ENCODE assay signal across 11 mouse cellular contexts in the genomic region with DNA sequence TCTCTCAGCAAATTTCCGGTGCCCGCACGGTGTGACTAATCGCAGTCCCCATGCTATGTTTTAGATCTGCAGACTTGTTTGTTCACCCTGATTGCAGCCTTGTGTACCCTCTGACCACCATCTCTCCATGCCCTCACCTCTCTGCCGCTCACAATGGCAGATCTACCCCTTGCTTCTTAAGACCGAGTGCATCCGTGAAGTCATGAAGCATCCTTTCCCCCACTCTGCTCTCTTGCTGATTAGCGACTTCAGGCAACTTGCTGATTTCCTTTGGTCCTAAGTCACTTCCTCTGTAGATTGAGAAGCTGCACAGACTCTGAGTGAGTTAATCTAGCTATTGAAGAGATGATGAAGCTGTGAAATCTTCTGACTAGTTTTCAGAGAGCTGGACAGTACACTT. TPM values are rescaled to one million over a fixed set of nuclear protein-coding genes. Genes with fewer than 3 reads are reported as not detected.
A peak's percentile ranks its signal among the peaks of the same experiment; 100 is the strongest.
DNase-seq lines count a peak whose midpoint lies in the region; ATAC-seq and TF ChIP-seq lines count a peak whose summit lies in the region.
"Had no signal": no experiment of that assay in that cellular context is flagged by ENCODE, and none has a peak within 500 bp of the region (broad histone marks: within the 10 kb centered on the region; RNA-seq: fewer than 3 reads in every experiment).

No protein-coding gene starts in this region.

- H3K4me1 ChIP-seq in embryonic facial prominence, embryonic 12.5 days, result peaks cover 17% of the 10 kb centered on the region
- H3K4me1 ChIP-seq in embryonic facial prominence, embryonic 10.5 days, result peaks cover 13% of the 10 kb centered on the region
- H3K4me1 ChIP-seq in hindbrain, embryonic 13.5 days (replicated peaks), result peaks cover 9% of the 10 kb centered on the region
- 0 out of 2 replicates have a peak, but pooled peaks cover 3% of the 10 kb centered on the region for H3K4me1 ChIP-seq in hindbrain, embryonic 10.5 days (replicated peaks)
- H3K4me1 ChIP-seq in spleen, adult 2 months (ENCODE audit: control insufficient read depth, insufficient read depth, insufficient read length), result peaks cover 4% of the 10 kb centered on the region; the same call in 1 of the 2 replicates
- H3K4me1 ChIP-seq: midbrain, embryonic 13.5 days had no signal

- H3K27ac ChIP-seq in embryonic facial prominence, embryonic 12.5 days, result peak overlapping the region; percentile 76; the same call in 1 of the 2 replicates
- no peak overlapping the region; the same call in 1 of the 2 replicates for H3K27ac ChIP-seq in embryonic facial prominence, embryonic 10.5 days (replicated peaks)
- H3K27ac ChIP-seq in hindbrain, embryonic 13.5 days, result no peak overlapping the region
- H3K27ac ChIP-seq in hindbrain, embryonic 10.5 days, result no peak overlapping the region
- H3K27ac ChIP-seq in spleen, adult 2 months (ENCODE audit: insufficient read depth, low read length), result peak overlapping the region; percentile 41
- H3K27ac ChIP-seq: layer of hippocampus, adult 2 months; midbrain, embryonic 13.5 days had no signal

- no peak for TF ChIP-seq CTCF in spleen, adult 2 months (IDR thresholded peaks at IDR 0.05; ENCODE audit: extremely low read depth, insufficient read depth, insufficient read length, insufficient replicate concordance)

- no peaks in the 10 kb centered on the region for H3K36me3 ChIP-seq in embryonic facial prominence, embryonic 12.5 days
- no peaks in the 10 kb centered on the region for H3K36me3 ChIP-seq in embryonic facial prominence, embryonic 10.5 days (replicated peaks)
- no peaks in the 10 kb centered on the region for H3K36me3 ChIP-seq in hindbrain, embryonic 13.5 days
- H3K36me3 ChIP-seq in hindbrain, embryonic 10.5 days, result no peaks in the 10 kb centered on the region
- H3K36me3 ChIP-seq in spleen, adult 2 months (ENCODE audit: control insufficient read depth, insufficient read depth, low read length), result no peaks in the 10 kb centered on the region
- H3K36me3 ChIP-seq: midbrain, embryonic 13.5 days had no signal

- no peak for TF ChIP-seq POLR2A in spleen, adult 2 months (IDR thresholded peaks at IDR 0.05; ENCODE audit: low read depth, low read length)

- H3K9me3 ChIP-seq in embryonic facial prominence, embryonic 12.5 days, result no peaks in the 10 kb centered on the region
- H3K9me3 ChIP-seq in embryonic facial prominence, embryonic 10.5 days, result no peaks in the 10 kb centered on the region
- H3K9me3 ChIP-seq in hindbrain, embryonic 13.5 days, result no peaks in the 10 kb centered on the region
- no peaks in the 10 kb centered on the region for H3K9me3 ChIP-seq in hindbrain, embryonic 10.5 days
- H3K9me3 ChIP-seq: midbrain, embryonic 13.5 days had no signal

- no peak overlapping the region for H3K4me3 ChIP-seq in embryonic facial prominence, embryonic 12.5 days
- H3K4me3 ChIP-seq in embryonic facial prominence, embryonic 10.5 days, result no peak overlapping the region
- H3K4me3 ChIP-seq in hindbrain, embryonic 13.5 days, result no peak overlapping the region
- no peak overlapping the region for H3K4me3 ChIP-seq in hindbrain, embryonic 10.5 days
- no peak overlapping the region for H3K4me3 ChIP-seq in spleen, adult 2 months (ENCODE audit: extremely low read depth, insufficient read depth, insufficient read length)
- H3K4me3 ChIP-seq: layer of hippocampus, adult 2 months; midbrain, embryonic 13.5 days had no signal

- H3K27me3 ChIP-seq in embryonic facial prominence, embryonic 12.5 days, result no peaks in the 10 kb centered on the region
- H3K27me3 ChIP-seq in embryonic facial prominence, embryonic 10.5 days (replicated peaks; ENCODE audit: low read depth, poor library complexity, severe bottlenecking), result no peaks in the 10 kb centered on the region
- no peaks in the 10 kb centered on the region for H3K27me3 ChIP-seq in hindbrain, embryonic 13.5 days
- no peaks in the 10 kb centered on the region for H3K27me3 ChIP-seq in hindbrain, embryonic 10.5 days (ENCODE audit: insufficient read depth, poor library complexity, severe bottlenecking)
- no peaks in the 10 kb centered on the region for H3K27me3 ChIP-seq in spleen, adult 2 months (ENCODE audit: control insufficient read depth, insufficient read depth, low read length)
- H3K27me3 ChIP-seq: midbrain, embryonic 13.5 days had no signal

- ATAC-seq in embryonic facial prominence, embryonic 12.5 days (ENCODE audit: insufficient number of reproducible peaks, insufficient read depth, low FRiP score, low TSS enrichment), result no peak
- ATAC-seq in hindbrain, embryonic 13.5 days (ENCODE audit: low FRiP score), result no peak

- DNase-seq in embryonic facial prominence, embryonic 10.5 days (ENCODE audit: low spot score), result no peak
- no peak for DNase-seq in hindbrain, embryonic 10.5 days (ENCODE audit: low spot score)
- no peak for DNase-seq in spleen, adult 2 months (ENCODE audit: low read depth in 1 of 2, low spot score in 2 of 2)
- DNase-seq in spleen, postnatal 36 days (ENCODE audit: low spot score in 2 of 2), result no peak
- DNase-seq in testis, postnatal 10 days (ENCODE audit: low spot score), result no peak
- DNase-seq in cerebellum, adult 8-10 months, result no peak

- WGBS in embryonic facial prominence, embryonic 12.5 days, result 78% methylated on average over 8 of the region's 8 CpGs
- 84% methylated on average over 8 of the region's 8 CpGs for WGBS in embryonic facial prominence, embryonic 10.5 days
- 88% methylated on average over 8 of the region's 8 CpGs for WGBS in hindbrain, embryonic 13.5 days
- WGBS in hindbrain, embryonic 10.5 days, result 89% methylated on average over 8 of the region's 8 CpGs
- WGBS in spleen, adult 2 months, result 64% methylated on average over 8 of the region's 8 CpGs

- H3K4me2 ChIP-seq in embryonic facial prominence, embryonic 12.5 days (replicated peaks), result peak overlapping the region; percentile 6
- 0 out of 2 replicates have a peak overlapping the region, but pooled peaks have one; percentile 6 for H3K4me2 ChIP-seq in hindbrain, embryonic 13.5 days
- H3K4me2 ChIP-seq: midbrain, embryonic 13.5 days had no signal

- no peak overlapping the region for H3K9ac ChIP-seq in embryonic facial prominence, embryonic 12.5 days
- H3K9ac ChIP-seq in hindbrain, embryonic 13.5 days, result no peak overlapping the region
- H3K9ac ChIP-seq: midbrain, embryonic 13.5 days had no signal

RNA-seq across cellular contexts. Expression of gene Ccl5, which starts 3.8 kb away (rescaled TPM):
- polyA plus RNA-seq in embryonic facial prominence, embryonic 12.5 days (2016; fragmentation: Nextera tagmentation; extraction: Ambion mirVana), result 0.79 TPM in 1 of 2 replicates, not detected in the other
- polyA plus RNA-seq in embryonic facial prominence, embryonic 10.5 days (2016; fragmentation: Nextera tagmentation; extraction: Ambion mirVana), result not detected in 2 replicates
- polyA plus RNA-seq in hindbrain, embryonic 13.5 days (2015; fragmentation: Nextera tagmentation; extraction: Ambion mirVana), result not detected in 2 replicates
- not detected in 2 replicates for polyA plus RNA-seq in hindbrain, embryonic 10.5 days (2016; fragmentation: Nextera tagmentation; extraction: Ambion mirVana)
- polyA plus RNA-seq in spleen, adult 2 months (2012; rRNA removed), result 519 and 769 TPM in 2 replicates
- polyA plus RNA-seq: limb, embryonic 11.5 days; midbrain, embryonic 13.5 days had no signal

RNA-seq across cellular contexts. Expression of gene Heatr9, which starts 12.2 kb away (rescaled TPM):
- not detected in 2 replicates for polyA plus RNA-seq in embryonic facial prominence, embryonic 12.5 days (2016; fragmentation: Nextera tagmentation; extraction: Ambion mirVana)
- polyA plus RNA-seq in embryonic facial prominence, embryonic 10.5 days (2016; fragmentation: Nextera tagmentation; extraction: Ambion mirVana), result not detected in 2 replicates
- not detected in 2 replicates for polyA plus RNA-seq in hindbrain, embryonic 13.5 days (2015; fragmentation: Nextera tagmentation; extraction: Ambion mirVana)
- polyA plus RNA-seq in hindbrain, embryonic 10.5 days (2016; fragmentation: Nextera tagmentation; extraction: Ambion mirVana), result 0.10 TPM in 1 of 2 replicates, not detected in the other
- polyA plus RNA-seq in spleen, adult 2 months (2012; rRNA removed), result 0.18 and 0.21 TPM in 2 replicates
- polyA plus RNA-seq: limb, embryonic 11.5 days; midbrain, embryonic 13.5 days had no signal

RNA-seq across cellular contexts. Expression of gene Ccl9, which starts 44.3 kb away (rescaled TPM):
- 0.61 and 1.3 TPM in 2 replicates for polyA plus RNA-seq in embryonic facial prominence, embryonic 12.5 days (2016; fragmentation: Nextera tagmentation; extraction: Ambion mirVana)
- polyA plus RNA-seq in embryonic facial prominence, embryonic 10.5 days (2016; fragmentation: Nextera tagmentation; extraction: Ambion mirVana), result 1.2 and 1.7 TPM in 2 replicates
- polyA plus RNA-seq in hindbrain, embryonic 13.5 days (2015; fragmentation: Nextera tagmentation; extraction: Ambion mirVana), result 1.9 and 4.1 TPM in 2 replicates
- polyA plus RNA-seq in hindbrain, embryonic 10.5 days (2016; fragmentation: Nextera tagmentation; extraction: Ambion mirVana), result 1.1 and 1.5 TPM in 2 replicates
- polyA plus RNA-seq in spleen, adult 2 months (2012; rRNA removed), result 3.5 TPM in 2 replicates

RNA-seq across cellular contexts. Expression of gene Ccl6, which starts 58.7 kb away (rescaled TPM):
- polyA plus RNA-seq in embryonic facial prominence, embryonic 12.5 days (2016; fragmentation: Nextera tagmentation; extraction: Ambion mirVana), result 0.70 and 1.4 TPM in 2 replicates
- 1.2 and 2.7 TPM in 2 replicates for polyA plus RNA-seq in embryonic facial prominence, embryonic 10.5 days (2016; fragmentation: Nextera tagmentation; extraction: Ambion mirVana)
- 2.3 and 2.7 TPM in 2 replicates for polyA plus RNA-seq in hindbrain, embryonic 13.5 days (2015; fragmentation: Nextera tagmentation; extraction: Ambion mirVana)
- 1.9 and 3.0 TPM in 2 replicates for polyA plus RNA-seq in hindbrain, embryonic 10.5 days (2016; fragmentation: Nextera tagmentation; extraction: Ambion mirVana)
- 12.5 and 15.6 TPM in 2 replicates for polyA plus RNA-seq in spleen, adult 2 months (2012; rRNA removed)

Comparison
In these comparisons a context has a peak if more than half of its experiments do, and no peak if none do; other contexts are left out.
1. H3K27ac ChIP-seq: peak in embryonic facial prominence, embryonic 12.5 days (single experiment) and spleen, adult 2 months (single experiment); none in embryonic facial prominence, embryonic 10.5 days (single experiment), hindbrain, embryonic 13.5 days (single experiment) and hindbrain, embryonic 10.5 days (single experiment).
2. RNA of gene Ccl5, which starts 3.8 kb away (polyA plus RNA-seq): 519 to 769 TPM in spleen, adult 2 months; 0.79 TPM in embryonic facial prominence, embryonic 12.5 days, not detected in hindbrain, embryonic 13.5 days, not detected in hindbrain, embryonic 10.5 days and not detected in embryonic facial prominence, embryonic 10.5 days; every median in the first group is over 100 times any median in the second.